8 mouse cellular contexts compared by ENCODE assay signal in genomic region chr7:13033451-13034147, GRCm38 (mm10). TPM values are rescaled to one million over a fixed set of nuclear protein-coding genes. Genes with fewer than 3 reads are reported as not detected.
DNase-seq lines count a peak whose midpoint lies in the region; ATAC-seq and TF ChIP-seq lines count a peak whose summit lies in the region.

No protein-coding gene starts in this region.

- peaks cover 33% of the 10 kb centered on the region for H3K36me3 ChIP-seq in liver, adult 2 months (ENCODE audit: control insufficient read depth, insufficient read depth, low read length)
- peaks cover 67% of the 10 kb centered on the region for H3K36me3 ChIP-seq in embryonic facial prominence, embryonic 13.5 days
- peaks cover 54% of the 10 kb centered on the region for H3K36me3 ChIP-seq in hindbrain, postnatal 0 days (ENCODE audit: insufficient read depth, low read length)
- peaks cover 47% of the 10 kb centered on the region for H3K36me3 ChIP-seq in myocyte (ENCODE audit: control insufficient read depth, insufficient read depth)

- H3K4me1 ChIP-seq in liver, adult 2 months (ENCODE audit: control insufficient read depth, insufficient read depth, low read length) = peaks cover 19% of the 10 kb centered on the region
- H3K4me1 ChIP-seq in embryonic facial prominence, embryonic 13.5 days = peaks cover 41% of the 10 kb centered on the region
- peaks cover 5% of the 10 kb centered on the region; the same call in 1 of the 2 replicates for H3K4me1 ChIP-seq in hindbrain, postnatal 0 days (ENCODE audit: insufficient read depth, low read length)

- 39% methylated on average over 13 of the region's 13 CpGs for WGBS in liver, adult 2 months
- 42% methylated on average over 13 of the region's 13 CpGs for WGBS in embryonic facial prominence, embryonic 13.5 days
- 49% methylated on average over 13 of the region's 13 CpGs for WGBS in hindbrain, postnatal 0 days

- no peak for TF ChIP-seq CTCF in liver, adult 2 months (IDR thresholded peaks at IDR 0.05; ENCODE audit: low read depth, low read length)
- no peak for TF ChIP-seq CTCF in hindbrain, postnatal 0 days (IDR thresholded peaks at IDR 0.05; ENCODE audit: low read depth)

- intact Hi-C loops in left cerebral cortex, postnatal 25 days (cut with DNase I) = loop anchor here (1.0 to 10.0 kb wide), 2 partner anchors 8 to 549 kb away; no protein-coding TSS in a partner anchor

- H3K9ac ChIP-seq in liver, adult 2 months (ENCODE audit: low read depth, low read length) = peak overlapping the region; percentile 87
- peak overlapping the region; percentile 84 for H3K9ac ChIP-seq in embryonic facial prominence, embryonic 13.5 days
- H3K9ac ChIP-seq in hindbrain, postnatal 0 days (replicated peaks; ENCODE audit: low read length) = peak overlapping the region; percentile 73

- H3ac ChIP-seq in myocyte (ENCODE audit: control insufficient read depth, insufficient read length) = peak overlapping the region; percentile 48

- no peak for ATAC-seq in embryonic facial prominence, embryonic 13.5 days (ENCODE audit: insufficient number of reproducible peaks, insufficient read depth, low FRiP score, low TSS enrichment, low read depth)
- no peak for ATAC-seq in hindbrain, postnatal 0 days

- H3K27me3 ChIP-seq in liver, adult 2 months (ENCODE audit: control insufficient read depth, insufficient read depth, low read length) = no peaks in the 10 kb centered on the region
- H3K27me3 ChIP-seq in embryonic facial prominence, embryonic 13.5 days = no peaks in the 10 kb centered on the region
- no peaks in the 10 kb centered on the region for H3K27me3 ChIP-seq in hindbrain, postnatal 0 days (ENCODE audit: insufficient read depth, low read length)
- H3K27me3 ChIP-seq in myocyte (ENCODE audit: control insufficient read depth, insufficient read depth, insufficient read length) = no peaks in the 10 kb centered on the region

- H3K4me3 ChIP-seq in liver, adult 2 months (ENCODE audit: insufficient read depth, low read depth, low read length) = peak overlapping the region; percentile 76
- peak overlapping the region; percentile 56 for H3K4me3 ChIP-seq in embryonic facial prominence, embryonic 13.5 days
- H3K4me3 ChIP-seq in hindbrain, postnatal 0 days (ENCODE audit: low read length) = peak overlapping the region; percentile 53
- peak overlapping the region; percentile 81 for H3K4me3 ChIP-seq in myocyte

- H3K27ac ChIP-seq in liver, adult 2 months (replicated peaks; ENCODE audit: insufficient read depth, low read depth, low read length) = peak overlapping the region; percentile 69
- peak overlapping the region; percentile 92 for H3K27ac ChIP-seq in embryonic facial prominence, embryonic 13.5 days
- H3K27ac ChIP-seq in hindbrain, postnatal 0 days = peak overlapping the region; percentile 96

- DNase-seq in liver, adult 2 months (ENCODE audit: extremely low read depth, low read depth, low spot score) = no peak
- no peak for DNase-seq in liver
- no peak for DNase-seq in hindbrain, postnatal 0 days (ENCODE audit: low spot score)
- DNase-seq in left cerebral cortex, postnatal 25 days (ENCODE audit: low spot score in 2 of 2) = no peak
- no peak for DNase-seq in c-Kit-positive CD71-positive TER-119-positive erythroid progenitor cells, embryonic 14.5 days (ENCODE audit: low spot score)
- DNase-seq in spleen, postnatal 10 days (ENCODE audit: low spot score in 2 of 2) = no peak

- H3K4me2 ChIP-seq in embryonic facial prominence, embryonic 13.5 days = peak overlapping the region; percentile 85
- peak overlapping the region; percentile 92 for H3K4me2 ChIP-seq in hindbrain, postnatal 0 days (ENCODE audit: low read depth, low read length)
- H3K4me2 ChIP-seq in myocyte (ENCODE audit: low read depth) = peak overlapping the region; percentile 98

- H3K79me2 ChIP-seq in liver, adult 2 months (ENCODE audit: control insufficient read depth, insufficient read depth, low read length) = peaks cover 8% of the 10 kb centered on the region; the same call in 1 of the 2 replicates
- H3K79me2 ChIP-seq in myocyte (ENCODE audit: control insufficient read depth, insufficient read depth) = peaks cover 21% of the 10 kb centered on the region

- H3K9me3 ChIP-seq in embryonic facial prominence, embryonic 13.5 days = no peaks in the 10 kb centered on the region
- no peaks in the 10 kb centered on the region for H3K9me3 ChIP-seq in hindbrain, postnatal 0 days (ENCODE audit: low read length)

- no peak for TF ChIP-seq POLR2A in liver, adult 2 months (IDR thresholded peaks at IDR 0.05; ENCODE audit: extremely low read depth, insufficient read depth, low read length)
- no peak for TF ChIP-seq POLR2A in myocyte (IDR thresholded peaks at IDR 0.05; ENCODE audit: insufficient read length, low read depth)

TF ChIP-seq in myocyte, 11 proteins besides CTCF, POLR2A, EP300 and RAD21:
- TF ChIP-seq POLR2AphosphoS2 (IDR thresholded peaks at IDR 0.05; ENCODE audit: insufficient read length, low read depth) (peak; percentile 27), USF1 (IDR thresholded peaks at IDR 0.05; ENCODE audit: low read depth) (no peak)

RNA-seq across cellular contexts. Expression of gene Chmp2a, which starts 1.0 kb away (rescaled TPM):
- 109 and 149 TPM in 2 replicates for total RNA-seq in liver, adult 2 months (2014; rRNA removed)
- polyA plus RNA-seq in liver, adult 2 months (2012; rRNA removed) = 62.8 and 76.5 TPM in 2 replicates
- polyA plus RNA-seq in embryonic facial prominence, embryonic 13.5 days (2015; fragmentation: Nextera tagmentation; extraction: Ambion mirVana) = 129 and 137 TPM in 2 replicates
- 59.7 and 68.0 TPM in 2 replicates for total RNA-seq in hindbrain, postnatal 0 days (2014; rRNA removed)
- polyA plus RNA-seq in hindbrain, postnatal 0 days (2015; fragmentation: Nextera tagmentation; extraction: Ambion mirVana) = 188 and 202 TPM in 2 replicates
- 189 TPM for polyA plus RNA-seq in myocyte (2012; fragmentation: generic; extraction: Trizol)
- 100 to 1,000 TPM; 127 to 131 TPM for total RNA-seq in left cerebral cortex, postnatal 25 days (2021)

RNA-seq across cellular contexts. Expression of gene Ube2m, which starts 4.5 kb away (rescaled TPM):
- 41.2 and 59.5 TPM in 2 replicates for total RNA-seq in liver, adult 2 months (2014; rRNA removed)
- polyA plus RNA-seq in liver, adult 2 months (2012; rRNA removed) = 71.5 and 82.7 TPM in 2 replicates
- polyA plus RNA-seq in embryonic facial prominence, embryonic 13.5 days (2015; fragmentation: Nextera tagmentation; extraction: Ambion mirVana) = 74.0 and 97.2 TPM in 2 replicates
- 320 and 345 TPM in 2 replicates for total RNA-seq in hindbrain, postnatal 0 days (2014; rRNA removed)
- polyA plus RNA-seq in hindbrain, postnatal 0 days (2015; fragmentation: Nextera tagmentation; extraction: Ambion mirVana) = 140 and 153 TPM in 2 replicates
- polyA plus RNA-seq in myocyte (2012; fragmentation: generic; extraction: Trizol) = 227 TPM
- total RNA-seq in left cerebral cortex, postnatal 25 days (2021) = 100 to 1,000 TPM; 219 to 237 TPM

RNA-seq across cellular contexts. Expression of gene Mzf1, which starts 21.0 kb away (rescaled TPM):
- 0.18 and 0.40 TPM in 2 replicates for total RNA-seq in liver, adult 2 months (2014; rRNA removed)
- polyA plus RNA-seq in liver, adult 2 months (2012; rRNA removed) = 0.41 and 0.54 TPM in 2 replicates
- 4.1 and 4.4 TPM in 2 replicates for polyA plus RNA-seq in embryonic facial prominence, embryonic 13.5 days (2015; fragmentation: Nextera tagmentation; extraction: Ambion mirVana)
- total RNA-seq in hindbrain, postnatal 0 days (2014; rRNA removed) = 9.6 and 11.5 TPM in 2 replicates
- 7.7 and 8.7 TPM in 2 replicates for polyA plus RNA-seq in hindbrain, postnatal 0 days (2015; fragmentation: Nextera tagmentation; extraction: Ambion mirVana)
- polyA plus RNA-seq in myocyte (2012; fragmentation: generic; extraction: Trizol) = 0.37 TPM
- total RNA-seq in left cerebral cortex, postnatal 25 days (2021) = 10 to 100 TPM; 13.7 to 14.9 TPM

RNA-seq across cellular contexts. Expression of gene Zbtb45, which starts 23.8 kb away (rescaled TPM):
- total RNA-seq in liver, adult 2 months (2014; rRNA removed) = 0.28 and 1.2 TPM in 2 replicates
- 4.5 TPM in 2 replicates for polyA plus RNA-seq in liver, adult 2 months (2012; rRNA removed)
- 27.1 and 27.2 TPM in 2 replicates for polyA plus RNA-seq in embryonic facial prominence, embryonic 13.5 days (2015; fragmentation: Nextera tagmentation; extraction: Ambion mirVana)
- 41.6 and 47.6 TPM in 2 replicates for total RNA-seq in hindbrain, postnatal 0 days (2014; rRNA removed)
- 23.9 and 24.6 TPM in 2 replicates for polyA plus RNA-seq in hindbrain, postnatal 0 days (2015; fragmentation: Nextera tagmentation; extraction: Ambion mirVana)
- polyA plus RNA-seq in myocyte (2012; fragmentation: generic; extraction: Trizol) = 8.2 TPM
- 10 to 100 TPM; 34.4 to 37.1 TPM for total RNA-seq in left cerebral cortex, postnatal 25 days (2021)

RNA-seq across cellular contexts. Expression of gene Trim28, which starts 34.7 kb away (rescaled TPM):
- total RNA-seq in liver, adult 2 months (2014; rRNA removed) = 67.7 and 69.4 TPM in 2 replicates
- polyA plus RNA-seq in liver, adult 2 months (2012; rRNA removed) = 98.0 and 114 TPM in 2 replicates
- 327 and 337 TPM in 2 replicates for polyA plus RNA-seq in embryonic facial prominence, embryonic 13.5 days (2015; fragmentation: Nextera tagmentation; extraction: Ambion mirVana)
- 483 and 563 TPM in 2 replicates for total RNA-seq in hindbrain, postnatal 0 days (2014; rRNA removed)
- 176 and 184 TPM in 2 replicates for polyA plus RNA-seq in hindbrain, postnatal 0 days (2015; fragmentation: Nextera tagmentation; extraction: Ambion mirVana)
- 252 TPM for polyA plus RNA-seq in myocyte (2012; fragmentation: generic; extraction: Trizol)
- total RNA-seq in left cerebral cortex, postnatal 25 days (2021) = 100 to 1,000 TPM; 210 to 221 TPM
